Mouse (Mus musculus): Measurements from ENCODE around the gene Nfix.

The Nfix gene

GRCm38 (mm10) chr8:84799999-84800831 is at the start of gene Nfix:
TSS of gene Nfix (minus strand) at chr8:84800344.
- no peak for DNase-seq

- DNase-seq = peak in 1 of 2 experiments; percentile 41
These were observed 47.7 kb upstream of the Nfix start for GRCm38 (mm10) chr8:84847684-84848435.

- peak; percentile 99 to 100 for DNase-seq
These were observed 46.8 kb upstream of the Nfix start, which contains the start of gene Calr for GRCm38 (mm10) chr8:84846722-84847572. TSS of gene Calr (minus strand) at chr8:84846934.

GRCm38 (mm10) chr8:84846094-84846721 is 46.1 kb upstream of the Nfix start:
- no peak for DNase-seq

GRCm38 (mm10) chr8:84845355-84846093 is 45.4 kb upstream of the Nfix start:
- no peak for DNase-seq

- no peak for DNase-seq
These were observed 44.4 kb upstream of the Nfix start for GRCm38 (mm10) chr8:84844397-84845070.

GRCm38 (mm10) chr8:84841514-84841913 is 41.4 kb upstream of the Nfix start:
- DNase-seq = no peak

- DNase-seq = peak; percentile 83 to 86
These were observed 40.3 kb upstream of the Nfix start, which contains the start of gene Rad23a for GRCm38 (mm10) chr8:84840248-84840999. TSS of gene Rad23a (minus strand) at chr8:84840665.

- DNase-seq = no peak
These were observed 39.7 kb upstream of the Nfix start for GRCm38 (mm10) chr8:84839875-84840247.

- no peak for DNase-seq
These were observed 39.3 kb upstream of the Nfix start for GRCm38 (mm10) chr8:84839411-84839810.

GRCm38 (mm10) chr8:84838513-84838912 is 38.4 kb upstream of the Nfix start:
- DNase-seq = no peak

GRCm38 (mm10) chr8:84837912-84838470 is 37.8 kb upstream of the Nfix start:
- no peak for DNase-seq

GRCm38 (mm10) chr8:84837149-84837911 is 37.2 kb upstream of the Nfix start:
- no peak for DNase-seq

- DNase-seq = no peak
These were observed 35.0 kb upstream of the Nfix start for GRCm38 (mm10) chr8:84834866-84835855.

GRCm38 (mm10) chr8:84834002-84834865 is 34.1 kb upstream of the Nfix start:
- DNase-seq = no peak

Data from thymus, adult 18-20 months (tissue).